Mouse (Mus musculus) MEL (cell line): ENCODE results near the gene Gramd4. TPM values are rescaled to one million over a fixed set of nuclear protein-coding genes. Genes with fewer than 3 reads are reported as not detected.

Experiments used
- DNase-seq: peaks from one replicate; pipeline ENCODE4 v3.0.0; 2011; ENCODE audit warnings: low read depth, low spot score
- H3K27ac ChIP-seq: 2 replicates; pipeline ENCODE4 v1.5.1; 2012; ENCODE audit warnings: low read depth, mild to moderate bottlenecking, control low read depth, low read length, moderate library complexity; ENCODE audit not compliant: control insufficient read depth
- H3K27me3 ChIP-seq, 2 experiments: fragments of 150-350 bp in 1 of 2; sonication (generic) in 1 of 2; 2 replicates each; pipeline ENCODE4 v1.6.1; 2012; ENCODE audit warnings: low read length in 2 of 2, mild to moderate bottlenecking in 2 of 2, improper control_type of control experiment in 1 of 2, moderate library complexity in 1 of 2; ENCODE audit not compliant: insufficient read depth in 2 of 2, control insufficient read depth in 1 of 2
- H3K36me3 ChIP-seq, 2 experiments: 2 replicates each; pipeline ENCODE4 v1.6.1; 2012 to 2014; ENCODE audit warnings: low read length in 2 of 2, improper control_type of control experiment in 1 of 2, inconsistent platforms in 1 of 2, mild to moderate bottlenecking in 1 of 2; ENCODE audit not compliant: insufficient read depth in 2 of 2, control insufficient read depth in 1 of 2
- H3K4me1 ChIP-seq, 2 experiments: fragments of 150-350 bp in 1 of 2; sonication (generic) in 1 of 2; 2 replicates each; pipeline ENCODE4 v1.6.1; 2012; ENCODE audit warnings: low read length in 2 of 2, improper control_type of control experiment in 1 of 2, mild to moderate bottlenecking in 1 of 2; ENCODE audit not compliant: insufficient read depth in 2 of 2, control insufficient read depth in 1 of 2
- H3K4me3 ChIP-seq, 2 experiments: fragments of 150-350 bp in 1 of 2; sonication (generic) in 1 of 2; 2 replicates each; pipeline ENCODE4 v1.5.1; 2012; ENCODE audit warnings: low read depth in 2 of 2, low read length in 2 of 2, mild to moderate bottlenecking in 2 of 2, moderate library complexity in 2 of 2, control low read depth in 1 of 2, improper control_type of control experiment in 1 of 2; ENCODE audit not compliant: control insufficient read depth in 1 of 2, insufficient read depth in 1 of 2
- H3K79me2 ChIP-seq: 2 replicates; pipeline ENCODE4 v1.6.1; 2012; ENCODE audit warnings: mild to moderate bottlenecking, low read length, moderate library complexity; ENCODE audit not compliant: control insufficient read depth, poor library complexity, insufficient read depth
- H3K9ac ChIP-seq: 2 replicates; pipeline ENCODE4 v1.6.1; 2012; ENCODE audit warnings: low read depth, mild to moderate bottlenecking, control low read depth, low read length, moderate library complexity; ENCODE audit not compliant: control insufficient read depth, poor library complexity, severe bottlenecking
- H3K9me3 ChIP-seq: fragments of 150-350 bp; sonication (generic); replicated peaks from 2 replicates; pipeline ENCODE4 v1.6.1; 2012; ENCODE audit warnings: mild to moderate bottlenecking, low read length, improper control_type of control experiment, moderate library complexity; ENCODE audit not compliant: insufficient read depth
- BHLHE40 ChIP-seq: IDR thresholded peaks from 2 replicates; pipeline ENCODE4 v1.6.1; 2012; ENCODE audit warnings: low read depth, mild to moderate bottlenecking, inconsistent platforms, low read length, improper control_type of control experiment, borderline replicate concordance
- CHD1 ChIP-seq: IDR thresholded peaks from 2 replicates; pipeline ENCODE4 v1.6.1; 2012; ENCODE audit warnings: low read depth, mild to moderate bottlenecking, inconsistent platforms, low read length, improper control_type of control experiment
- CHD2 ChIP-seq: IDR thresholded peaks from 2 replicates; pipeline ENCODE4 v1.6.1; 2011; ENCODE audit warnings: low read length, improper control_type of control experiment
- ELF1 ChIP-seq: IDR thresholded peaks from 2 replicates; pipeline ENCODE4 v1.6.1; 2014; ENCODE audit warnings: low read depth, mild to moderate bottlenecking, inconsistent platforms, low read length, improper control_type of control experiment, moderate library complexity
- ETS1 ChIP-seq: IDR thresholded peaks from 2 replicates; pipeline ENCODE4 v1.6.1; 2012; ENCODE audit warnings: low read depth, mild to moderate bottlenecking, inconsistent platforms, low read length, improper control_type of control experiment, moderate library complexity
- GABPA ChIP-seq: IDR thresholded peaks from 2 replicates; pipeline ENCODE4 v1.6.1; 2012; ENCODE audit warnings: low read depth, mild to moderate bottlenecking, inconsistent platforms, low read length, improper control_type of control experiment, moderate library complexity
- GATA1 ChIP-seq: IDR thresholded peaks from 2 replicates; pipeline ENCODE4 v1.6.1; 2011; ENCODE audit warnings: low read depth, low read length, improper control_type of control experiment
- HCFC1 ChIP-seq: IDR thresholded peaks from 2 replicates; pipeline ENCODE4 v1.6.1; 2012; ENCODE audit warnings: low read depth, mild to moderate bottlenecking, inconsistent platforms, low read length, improper control_type of control experiment, moderate library complexity
- MAFK ChIP-seq: IDR thresholded peaks from 2 replicates; pipeline ENCODE4 v1.6.1; 2011; ENCODE audit warnings: low read depth, mild to moderate bottlenecking, low read length, improper control_type of control experiment, borderline replicate concordance
- MAX ChIP-seq: IDR thresholded peaks from 2 replicates; pipeline ENCODE4 v1.6.1; 2011; ENCODE audit warnings: low read length, improper control_type of control experiment
- MAZ ChIP-seq: IDR thresholded peaks from 2 replicates; pipeline ENCODE4 v1.6.1; 2012; ENCODE audit warnings: low read depth, mild to moderate bottlenecking, inconsistent platforms, low read length, improper control_type of control experiment
- MXI1 ChIP-seq: IDR thresholded peaks from 2 replicates; pipeline ENCODE4 v1.6.1; 2011; ENCODE audit warnings: mild to moderate bottlenecking, low read depth, low read length, improper control_type of control experiment
- MYC ChIP-seq: IDR thresholded peaks from 2 replicates; pipeline ENCODE4 v1.6.1; 2011; ENCODE audit warnings: low read depth, mild to moderate bottlenecking, low read length, improper control_type of control experiment, moderate library complexity
- NELFE ChIP-seq: IDR thresholded peaks from 2 replicates; pipeline ENCODE4 v1.6.1; 2011; ENCODE audit warnings: low read depth, low read length, improper control_type of control experiment
- NRF1 ChIP-seq: IDR thresholded peaks from 2 replicates; pipeline ENCODE4 v1.6.1; 2014; ENCODE audit warnings: low read depth, mild to moderate bottlenecking, inconsistent platforms, low read length, improper control_type of control experiment, moderate library complexity; ENCODE audit not compliant: poor library complexity, insufficient read depth, severe bottlenecking
- POLR2AphosphoS2 ChIP-seq: IDR thresholded peaks from 2 replicates; pipeline ENCODE4 v1.6.1; 2011; ENCODE audit warnings: low read length, improper control_type of control experiment
- POLR2AphosphoS5 ChIP-seq: IDR thresholded peaks from 2 replicates; pipeline ENCODE4 v1.6.1; 2012; ENCODE audit warnings: low read depth, borderline replicate concordance, mild to moderate bottlenecking, inconsistent platforms, low read length, moderate library complexity, mixed read lengths
- RCOR1 ChIP-seq: IDR thresholded peaks from 2 replicates; pipeline ENCODE4 v1.6.1; 2012; ENCODE audit warnings: low read depth, mild to moderate bottlenecking, inconsistent platforms, low read length, improper control_type of control experiment
- SIN3A ChIP-seq: IDR thresholded peaks from 2 replicates; pipeline ENCODE4 v1.6.1; 2012; ENCODE audit warnings: low read length, improper control_type of control experiment, inconsistent platforms
- TAL1 ChIP-seq: IDR thresholded peaks from 2 replicates; pipeline ENCODE4 v1.6.1; 2012; ENCODE audit warnings: mild to moderate bottlenecking, inconsistent platforms, low read length, moderate library complexity, mixed read lengths
- TBP ChIP-seq: IDR thresholded peaks from 2 replicates; pipeline ENCODE4 v1.8.0; 2011; ENCODE audit warnings: low read depth, low read length, improper control_type of control experiment
- TCF12 ChIP-seq: IDR thresholded peaks from 2 replicates; pipeline ENCODE4 v1.6.1; 2014; ENCODE audit warnings: low read depth, mild to moderate bottlenecking, inconsistent platforms, low read length, improper control_type of control experiment, moderate library complexity
- UBTF ChIP-seq: IDR thresholded peaks from 2 replicates; pipeline ENCODE4 v1.6.1; 2012; ENCODE audit warnings: low read depth, mild to moderate bottlenecking, inconsistent platforms, low read length, improper control_type of control experiment, moderate library complexity, borderline replicate concordance; ENCODE audit not compliant: insufficient read depth
- USF1 ChIP-seq: IDR thresholded peaks from 2 replicates; pipeline ENCODE4 v1.6.1; 2014; ENCODE audit warnings: low read depth, mild to moderate bottlenecking, inconsistent platforms, low read length, improper control_type of control experiment, moderate library complexity
- ZC3H11A ChIP-seq: IDR thresholded peaks from 2 replicates; pipeline ENCODE4 v1.6.1; 2012; ENCODE audit warnings: low read depth, mild to moderate bottlenecking, inconsistent platforms, low read length, improper control_type of control experiment
- ZMIZ1 ChIP-seq: IDR thresholded peaks from 2 replicates; pipeline ENCODE4 v1.6.1; 2012; ENCODE audit warnings: low read depth, mild to moderate bottlenecking, inconsistent platforms, low read length, improper control_type of control experiment, moderate library complexity
- polyA plus RNA-seq, 2 experiments: library from polyadenylated mRNA; stranded (reverse) in 1 of 2; unstranded in 1 of 2; fragments of >175 nt in 1 of 2; fragments of >200 nt in 1 of 2; gene quantifications; 2 replicates each; pipeline versions ENCODE4 v1.2.1 to v1.2.4; 2012; ENCODE audit warnings: low replicate concordance in 2 of 2, low read depth in 1 of 2; ENCODE audit not compliant: insufficient read length in 2 of 2, insufficient read depth in 1 of 2, missing spikeins in 1 of 2
- total RNA-seq: library from RNA; depleted of rRNA; stranded (reverse); fragments of 300-350 nt; gene quantifications from 2 replicates; pipeline ENCODE4 v1.2.3, GENCODE M21; 2012

Gramd4 gene
- total and polyA plus RNA-seq, 3 experiments = 35.2 to 43.1 (median 38.0) TPM

DNA sequence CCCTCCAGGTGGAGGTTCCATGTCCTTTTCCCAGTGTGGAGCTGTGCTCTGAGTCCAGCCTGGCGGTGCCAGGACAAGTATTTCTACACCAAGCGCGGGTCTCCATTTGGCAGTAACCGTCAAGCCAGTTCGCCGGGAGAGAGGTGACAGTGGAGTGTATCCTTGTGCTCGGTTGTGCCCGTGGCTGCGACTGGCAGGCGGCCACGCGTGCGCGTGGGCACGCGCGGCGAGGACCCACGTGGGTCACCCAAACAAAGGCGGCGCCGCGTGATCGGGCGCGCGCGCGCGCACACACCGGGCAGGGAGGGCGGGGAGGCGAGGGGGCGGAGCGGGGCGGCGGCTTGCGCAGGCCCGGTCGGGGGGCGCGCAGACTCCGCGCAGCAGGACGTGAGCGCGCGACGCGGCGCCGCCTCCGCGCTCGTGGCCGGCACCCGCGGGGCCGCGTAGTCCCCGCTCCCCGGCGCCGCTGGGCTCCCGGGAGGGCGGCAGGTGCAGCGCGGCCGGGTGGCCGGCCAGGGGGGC, 960 bp downstream of the Gramd4 start:
- Histone ChIP-seq H3K27ac (peak overlapping the region; percentile 94), H3K79me2 (peaks cover 46% of the 10 kb centered on the region), H3K4me3 (peak overlapping the region; percentile 56 to 86), H3K9me3 (no peaks in the 10 kb centered on the region), H3K27me3 (no peaks in the 10 kb centered on the region), H3K9ac (peak overlapping the region; percentile 93), H3K4me1 (peaks cover 4 to 34% of the 10 kb centered on the region in 2 experiments), H3K36me3 (peaks cover 0 to 22% of the 10 kb centered on the region in 2 experiments; a peak in 2 of 4 replicates)
- TF ChIP-seq MAX (peak; percentile 87), NELFE (peak; percentile 55; the same call in 1 of the 2 replicates), BHLHE40 (no peak), NRF1 (peak; percentile 73), ELF1 (no peak), MYC (peak; percentile 65; the same call in 1 of the 2 replicates), GATA1 (no peak), SIN3A (peak; percentile 77), USF1 (peak; percentile 72), CHD1 (no peak), MXI1 (peak; percentile 96)
- DNase-seq = peak; percentile 88

DNA sequence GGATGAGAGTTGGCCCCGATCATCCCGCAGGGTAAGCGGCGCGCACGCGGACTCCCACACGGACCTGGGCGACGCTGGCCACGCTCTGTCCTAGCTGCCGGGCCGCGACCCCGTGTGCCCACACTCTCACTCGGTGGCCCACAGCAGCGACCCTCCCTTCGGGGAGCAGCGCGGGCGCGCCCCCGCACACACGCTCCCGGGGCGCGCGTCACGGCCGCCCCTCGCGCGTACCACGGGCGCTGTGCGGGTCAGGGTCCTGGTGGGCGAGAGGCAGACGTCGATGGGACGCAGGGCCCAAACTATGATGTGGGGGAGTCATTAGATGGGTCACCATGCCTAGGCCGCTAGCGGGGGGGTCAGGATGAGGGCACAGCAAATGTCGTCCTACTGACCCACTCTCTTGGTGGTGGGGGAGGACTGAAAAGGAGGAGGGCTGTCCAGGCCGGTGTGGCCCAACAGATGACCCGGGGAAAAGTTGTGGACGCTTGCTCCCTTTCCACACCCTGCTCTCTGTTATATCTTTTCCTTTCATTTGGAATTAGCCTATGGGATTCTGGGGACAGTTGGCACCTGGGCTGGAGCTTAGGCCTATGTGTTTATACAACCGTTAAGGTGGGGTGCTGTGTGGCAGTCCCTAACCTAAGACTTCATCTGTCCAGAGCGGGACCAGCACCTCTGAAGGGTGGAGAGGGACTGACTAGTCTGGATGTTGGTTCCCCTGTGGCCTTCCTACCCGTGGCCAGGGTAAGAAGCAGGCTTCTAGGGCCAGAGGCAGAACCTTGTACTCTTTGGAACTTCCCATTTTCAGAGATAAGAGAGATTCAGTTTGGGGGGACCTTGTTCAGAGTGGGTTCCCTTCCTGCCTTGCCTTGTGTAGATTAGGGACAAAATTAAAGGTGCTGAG, 1.7 kb downstream of the Gramd4 start:
- peak overlapping the region; percentile 94 for H3K27ac ChIP-seq
- H3K36me3 ChIP-seq = peaks cover 0 to 22% of the 10 kb centered on the region in 2 experiments; a peak in 2 of 4 replicates
- no peaks in the 10 kb centered on the region for H3K27me3 ChIP-seq
- peak; percentile 89 for DNase-seq
- peaks cover 4 to 32% of the 10 kb centered on the region in 2 experiments for H3K4me1 ChIP-seq
- peak overlapping the region; percentile 55 to 86 for H3K4me3 ChIP-seq
- no peaks in the 10 kb centered on the region for H3K9me3 ChIP-seq
- peaks cover 50% of the 10 kb centered on the region for H3K79me2 ChIP-seq
- H3K9ac ChIP-seq = peak overlapping the region; percentile 93
- TF ChIP-seq BHLHE40 = no peak
- no peak; the same call in 1 of the 2 replicates for TF ChIP-seq UBTF
- TF ChIP-seq ZMIZ1 = peak; percentile 89
- TF ChIP-seq CHD1 = 0 out of 2 replicates have a peak, but pooled peaks have one; percentile 10
- no peak for TF ChIP-seq MAX
- no peak for TF ChIP-seq POLR2AphosphoS5
- no peak for TF ChIP-seq GABPA
- peak; percentile 61 for TF ChIP-seq SIN3A
- peak; percentile 96 for TF ChIP-seq TBP
- peak; percentile 81 for TF ChIP-seq NELFE
- TF ChIP-seq ZC3H11A = no peak
- TF ChIP-seq GATA1 = peak; percentile 74; the same call in 1 of the 2 replicates
- peak; percentile 31; the same call in 1 of the 2 replicates for TF ChIP-seq ETS1
- peak; percentile 61 for TF ChIP-seq POLR2AphosphoS2
- peak; percentile 48 for TF ChIP-seq TAL1
- no peak for TF ChIP-seq NRF1
- no peak for TF ChIP-seq MAFK
- TF ChIP-seq MXI1 = peak; percentile 36
- no peak for TF ChIP-seq CHD2
- peak; percentile 13; the same call in 1 of the 2 replicates for TF ChIP-seq TCF12
- TF ChIP-seq MYC = 0 out of 2 replicates have a peak, but pooled peaks have one; percentile 58
- TF ChIP-seq RCOR1 = peak; percentile 44
- TF ChIP-seq HCFC1 = peak; percentile 15; the same call in 1 of the 2 replicates
- TF ChIP-seq MAZ = peak; percentile 89
